10 mouse cellular contexts compared by ENCODE assay signal in the genomic region with DNA sequence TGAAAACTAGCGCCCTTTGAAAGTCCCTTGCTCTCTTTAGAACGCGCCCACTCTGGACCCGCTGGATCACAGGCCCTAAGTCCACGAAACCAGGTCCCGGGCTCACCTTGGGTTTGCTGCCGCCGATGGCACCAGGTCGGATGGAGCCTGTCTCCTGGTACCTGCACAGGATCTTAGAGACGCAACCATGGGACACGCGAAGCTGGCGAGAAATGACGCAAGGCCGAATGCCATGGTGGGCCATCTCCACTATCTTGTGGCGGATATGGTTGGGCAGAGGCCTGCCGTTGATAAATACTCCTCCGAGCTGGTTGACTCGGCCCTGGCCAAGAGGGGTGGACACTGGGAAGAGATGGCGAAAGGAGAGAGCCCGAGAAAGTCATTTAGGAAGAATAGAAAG. TPM values are rescaled to one million over a fixed set of nuclear protein-coding genes. Genes with fewer than 3 reads are reported as not detected.
DNase-seq lines count a peak whose midpoint lies in the region; ATAC-seq lines count a peak whose summit lies in the region.
"Had no signal": no experiment of that assay in that cellular context is flagged by ENCODE, and none has a peak within 500 bp of the region (broad histone marks: within the 10 kb centered on the region; RNA-seq: fewer than 3 reads in every experiment).

No protein-coding gene starts in this region.

- peaks cover 85% of the 10 kb centered on the region for H3K27me3 ChIP-seq in hindbrain, embryonic 13.5 days
- peaks cover 52% of the 10 kb centered on the region for H3K27me3 ChIP-seq in midbrain, embryonic 14.5 days (ENCODE audit: control insufficient read depth, insufficient read depth, low read length)

- H3K9me3 ChIP-seq in hindbrain, embryonic 13.5 days: no peaks in the 10 kb centered on the region
- H3K9me3 ChIP-seq in midbrain, embryonic 14.5 days (ENCODE audit: control insufficient read depth, low read length): no peaks in the 10 kb centered on the region

- 1% methylated on average over 21 of the region's 21 CpGs for WGBS in hindbrain, embryonic 13.5 days
- 2% methylated on average over 21 of the region's 21 CpGs for WGBS in midbrain, embryonic 14.5 days

- H3K9ac ChIP-seq in hindbrain, embryonic 13.5 days: peak overlapping the region; percentile 75
- H3K9ac ChIP-seq in midbrain, embryonic 14.5 days (replicated peaks; ENCODE audit: low read length): peak overlapping the region; percentile 63
- H3K9ac ChIP-seq: lung, embryonic 14.5 days had no signal

- DNase-seq in ES-CJ7 (ENCODE audit: low read depth, low spot score): peak; percentile 43
- peak; percentile 23 for DNase-seq in ZHBTc4 (ENCODE audit: low read depth, low spot score)
- peak; percentile 47 for DNase-seq in midbrain, embryonic 14.5 days
- no peak for DNase-seq in thymus, postnatal 0 days (ENCODE audit: low spot score)
- no peak for DNase-seq in cerebellum, postnatal 4 days (ENCODE audit: low spot score in 2 of 2)
- no peak for DNase-seq in B cell, adult 2 months
- DNase-seq: heart, postnatal 36 days; lung, embryonic 14.5 days; thymus, postnatal 25 days had no signal

- H3K36me3 ChIP-seq in hindbrain, embryonic 13.5 days: no peaks in the 10 kb centered on the region
- no peaks in the 10 kb centered on the region for H3K36me3 ChIP-seq in midbrain, embryonic 14.5 days (ENCODE audit: control insufficient read depth, insufficient read depth, low read length)

- peak overlapping the region; percentile 48 for H3K4me3 ChIP-seq in hindbrain, embryonic 13.5 days
- peak overlapping the region; percentile 49 for H3K4me3 ChIP-seq in midbrain, embryonic 14.5 days (replicated peaks; ENCODE audit: low read depth, low read length)

- ATAC-seq in hindbrain, embryonic 13.5 days (ENCODE audit: low FRiP score): no peak
- ATAC-seq in midbrain, embryonic 14.5 days (ENCODE audit: low FRiP score, low TSS enrichment): no peak

- H3K4me2 ChIP-seq in hindbrain, embryonic 13.5 days: peak overlapping the region; percentile 77
- H3K4me2 ChIP-seq in midbrain, embryonic 14.5 days (ENCODE audit: low read length): peak overlapping the region; percentile 80
- H3K4me2 ChIP-seq: lung, embryonic 14.5 days had no signal

- H3K27ac ChIP-seq in hindbrain, embryonic 13.5 days: peak overlapping the region; percentile 61
- no peak overlapping the region for H3K27ac ChIP-seq in midbrain, embryonic 14.5 days (replicated peaks; ENCODE audit: low read depth, low read length)

- H3K4me1 ChIP-seq in hindbrain, embryonic 13.5 days (replicated peaks): peaks cover 27% of the 10 kb centered on the region
- H3K4me1 ChIP-seq in midbrain, embryonic 14.5 days (ENCODE audit: control insufficient read depth, insufficient read depth, low read length): peaks cover 7% of the 10 kb centered on the region

RNA-seq across cellular contexts. Expression of a gene that starts 1.8 kb away (rescaled TPM):
- 17.6 and 24.4 TPM in 2 replicates for polyA plus RNA-seq in hindbrain, embryonic 13.5 days (2015; fragmentation: Nextera tagmentation; extraction: Ambion mirVana)
- polyA plus RNA-seq in midbrain, embryonic 14.5 days (2014; fragmentation: Nextera tagmentation; extraction: Ambion mirVana): 16.0 and 23.6 TPM in 2 replicates
- polyA plus RNA-seq in thymus, postnatal 0 days (2015; fragmentation: Nextera tagmentation; extraction: Ambion mirVana): 0.04 TPM in 1 of 2 replicates, not detected in the other
- polyA plus RNA-seq: lung, embryonic 14.5 days had no signal

Comparison
In these comparisons a context has a peak if more than half of its experiments do, and no peak if none do; other contexts are left out.
1. DNase-seq: peak in ES-CJ7 (single experiment), ZHBTc4 (single experiment) and midbrain, embryonic 14.5 days (single experiment); none in thymus, postnatal 0 days (single experiment), cerebellum, postnatal 4 days (0 of 2) and B cell, adult 2 months (0 of 2).
2. RNA of a gene that starts 1.8 kb away (polyA plus RNA-seq): 17.6 to 24.4 TPM in hindbrain, embryonic 13.5 days and 16.0 to 23.6 TPM in midbrain, embryonic 14.5 days; 0.04 TPM in thymus, postnatal 0 days; every median in the first group is over 10 times any median in the second.